Mouse (Mus musculus) liver, embryonic 16.5 days (tissue): ENCODE measurements at regions not wholly inside any gene's neighbourhood (a gene's known extent, or its start where the extent isn't known, plus 50 kb on each side); places are given as distances from the start of the nearest gene placed in this dataset.

Experiments used
- ATAC-seq: fragments of 200-750 bp; cut with Nextera tagmentation; 2 replicates; pipeline ENCODE4 v1.8.0; 2017; ENCODE audit warnings: low read depth, mild to moderate bottlenecking, moderate number of reproducible peaks, moderate library complexity
- H3K27ac ChIP-seq: fragments of 300-500 bp; sonication (generic); 2 replicates; pipeline ENCODE4 v1.5.1; 2014; ENCODE audit warnings: mild to moderate bottlenecking, low read length
- H3K27me3 ChIP-seq: fragments of 300-500 bp; sonication (generic); 2 replicates; pipeline ENCODE4 v1.6.1; 2014; ENCODE audit warnings: low read depth, low read length, mixed read lengths; ENCODE audit not compliant: control insufficient read depth, insufficient read depth
- H3K36me3 ChIP-seq: fragments of 300-500 bp; sonication (generic); 2 replicates; pipeline ENCODE4 v1.6.1; 2014; ENCODE audit warnings: mild to moderate bottlenecking; ENCODE audit not compliant: control insufficient read depth, insufficient read depth
- H3K4me1 ChIP-seq: fragments of 300-500 bp; sonication (generic); 2 replicates; pipeline ENCODE4 v1.6.1; 2014; ENCODE audit warnings: low read depth, low read length, mixed read lengths; ENCODE audit not compliant: control insufficient read depth
- H3K4me2 ChIP-seq: fragments of 300-500 bp; sonication (generic); 2 replicates; pipeline ENCODE4 v1.6.1; 2014; ENCODE audit warnings: low read depth, low read length, mixed read lengths
- H3K4me3 ChIP-seq: fragments of 300-500 bp; sonication (generic); 2 replicates; pipeline ENCODE4 v1.5.1; 2014; ENCODE audit warnings: low read depth, mild to moderate bottlenecking, low read length
- H3K9ac ChIP-seq: fragments of 300-500 bp; sonication (generic); 2 replicates; pipeline ENCODE4 v1.6.1; 2014; ENCODE audit warnings: low read depth, low read length
- H3K9me3 ChIP-seq: fragments of 300-500 bp; sonication (generic); replicated peaks from 2 replicates; pipeline ENCODE4 v1.6.1; 2016; ENCODE audit warnings: low read length; ENCODE audit not compliant: control insufficient read depth
- WGBS: fragments of 180-500 bp; shearing (Covaris S2); extraction: QIAGEN DNeasy Blood & Tissue Kit; methylation state at CpG from one replicate; pipeline ENCODE4 v1.1.7; 2014; ENCODE audit not compliant: insufficient replicate concordance; 5-methylcytosine and 5-hydroxymethylcytosine counted together

DNA sequence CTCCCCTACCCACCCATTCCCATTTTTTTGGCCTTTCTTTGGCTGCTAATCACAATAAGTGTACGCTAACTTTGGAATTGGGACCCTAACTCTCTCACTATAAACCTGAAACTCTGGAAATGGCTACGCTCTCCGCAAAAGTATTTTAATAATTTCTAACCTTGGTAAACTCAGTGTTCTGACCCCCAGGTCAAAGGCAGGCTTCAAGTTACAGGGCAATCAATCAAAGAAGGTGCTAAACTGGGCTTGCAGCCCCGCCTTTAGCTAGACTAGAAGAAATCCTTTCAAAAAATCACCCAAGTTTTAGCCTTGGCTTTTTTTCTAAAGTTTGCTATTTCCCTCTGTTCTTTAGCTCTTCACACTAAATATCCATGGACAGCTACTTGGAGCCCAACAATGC is 72.4 kb upstream of the Spag17 start:
- 52% methylated on average over 4 of the region's 4 CpGs for WGBS
- H3K4me1 ChIP-seq = no peaks in the 10 kb centered on the region
- no peak for ATAC-seq
- H3K9me3 ChIP-seq = no peaks in the 10 kb centered on the region
- H3K27ac ChIP-seq = no peak overlapping the region
- H3K9ac ChIP-seq = no peak overlapping the region
- no peak overlapping the region for H3K4me2 ChIP-seq
- H3K27me3 ChIP-seq = no peaks in the 10 kb centered on the region
- no peak overlapping the region for H3K4me3 ChIP-seq
- no peaks in the 10 kb centered on the region for H3K36me3 ChIP-seq

DNA sequence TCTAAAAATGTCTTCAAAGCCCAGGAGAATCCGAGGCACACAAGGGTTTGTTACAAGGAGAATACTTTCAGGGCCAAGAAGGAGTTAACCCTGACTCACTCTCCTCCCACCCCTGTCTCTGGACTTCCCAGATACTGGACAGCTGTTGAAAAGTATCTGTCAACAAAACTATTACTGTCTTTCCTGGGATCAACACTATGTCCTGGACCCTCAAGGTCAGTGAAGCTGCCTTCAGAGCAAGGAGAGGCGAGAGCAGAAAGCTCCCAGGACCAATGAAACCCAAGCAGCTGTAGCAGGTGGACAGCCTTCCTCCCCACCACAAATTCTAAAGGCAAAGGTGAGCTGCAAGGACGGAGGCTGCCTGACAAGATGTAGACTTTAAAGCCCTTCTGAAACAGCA is 70.1 kb upstream of the Spag17 start:
- H3K9ac ChIP-seq = no peak overlapping the region
- no peaks in the 10 kb centered on the region for H3K36me3 ChIP-seq
- no peak for ATAC-seq
- 40% methylated on average over 3 of the region's 3 CpGs for WGBS
- no peak overlapping the region for H3K4me2 ChIP-seq
- H3K27me3 ChIP-seq = no peaks in the 10 kb centered on the region
- H3K9me3 ChIP-seq = no peaks in the 10 kb centered on the region
- no peaks in the 10 kb centered on the region for H3K4me1 ChIP-seq
- no peak overlapping the region for H3K27ac ChIP-seq
- no peak overlapping the region for H3K4me3 ChIP-seq

DNA sequence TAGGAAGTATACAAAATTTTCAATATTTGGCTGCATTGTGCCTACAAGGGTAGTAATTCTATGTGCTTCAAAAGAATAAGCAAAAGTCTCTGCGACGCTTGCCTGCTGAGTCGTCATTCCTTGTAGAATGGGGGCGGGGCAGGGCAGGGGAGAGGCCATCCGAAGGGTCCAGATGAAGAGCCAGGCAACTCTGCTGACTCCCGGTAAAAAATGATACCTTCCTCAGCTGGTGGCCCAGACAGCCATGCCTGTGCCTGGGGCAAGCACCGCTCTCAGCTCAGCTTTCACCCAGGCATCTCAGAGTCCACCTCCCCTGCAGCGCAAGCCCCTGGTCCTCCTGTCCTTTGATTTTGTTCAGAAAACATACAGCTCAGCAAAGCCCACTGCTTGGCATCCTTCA is 67.2 kb upstream of the Spag17 start:
- ATAC-seq = no peak
- WGBS = 39% methylated on average over 8 of the region's 8 CpGs
- H3K27ac ChIP-seq = no peak overlapping the region

GRCm38 (mm10) chr3:99822735-99823134 is 62.5 kb upstream of the Spag17 start:
- Histone ChIP-seq H3K27ac (no peak overlapping the region), H3K27me3 (no peaks in the 10 kb centered on the region), H3K9ac (no peak overlapping the region), H3K9me3 (no peaks in the 10 kb centered on the region), H3K4me1 (no peaks in the 10 kb centered on the region), H3K4me2 (no peak overlapping the region), H3K4me3 (no peak overlapping the region), H3K36me3 (no peaks in the 10 kb centered on the region)
- WGBS = 70% methylated on average over 5 of the region's 5 CpGs
- no peak for ATAC-seq

More for the DNA sequence above, 67.2 kb upstream of the Spag17 start:
- Histone ChIP-seq H3K9ac (no peak overlapping the region), H3K4me3 (no peak overlapping the region), H3K36me3 (no peaks in the 10 kb centered on the region), H3K27me3 (no peaks in the 10 kb centered on the region), H3K4me1 (no peaks in the 10 kb centered on the region), H3K9me3 (no peaks in the 10 kb centered on the region), H3K4me2 (no peak overlapping the region)

DNA sequence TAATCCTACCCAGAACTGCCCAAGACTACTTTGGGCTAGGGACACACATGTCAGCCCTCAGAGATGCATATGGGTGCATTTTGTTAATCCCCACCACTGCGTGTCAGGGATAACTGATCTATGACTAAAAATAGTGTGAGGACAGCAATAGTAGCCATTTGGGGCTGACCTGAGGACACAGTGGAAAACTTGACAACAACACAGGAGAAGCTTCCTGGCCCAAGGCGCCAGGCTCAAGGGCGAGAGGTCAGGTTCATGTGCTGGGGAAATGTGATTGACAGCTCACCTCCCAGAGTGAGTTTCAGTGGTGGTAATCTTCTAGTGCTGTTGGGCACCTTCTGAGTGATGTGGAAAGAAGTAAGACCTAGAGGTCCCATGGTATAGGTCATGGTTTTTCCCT is 62.0 kb upstream of the Spag17 start:
- Histone ChIP-seq H3K36me3 (no peaks in the 10 kb centered on the region), H3K4me2 (no peak overlapping the region), H3K4me1 (no peaks in the 10 kb centered on the region), H3K27me3 (no peaks in the 10 kb centered on the region), H3K4me3 (no peak overlapping the region), H3K27ac (no peak overlapping the region), H3K9ac (no peak overlapping the region), H3K9me3 (no peaks in the 10 kb centered on the region)
- ATAC-seq = no peak
- 64% methylated on average over 3 of the region's 3 CpGs for WGBS
